18 mouse cellular contexts compared by ENCODE assay signal in genomic region chr11:89103166-89103565, GRCm38 (mm10). TPM values are rescaled to one million over a fixed set of nuclear protein-coding genes. Genes with fewer than 3 reads are reported as not detected.
DNase-seq lines count a peak whose midpoint lies in the region; ATAC-seq and TF ChIP-seq lines count a peak whose summit lies in the region.
"Had no signal": no experiment of that assay in that cellular context is flagged by ENCODE, and none has a peak within 500 bp of the region (broad histone marks: within the 10 kb centered on the region; RNA-seq: fewer than 3 reads in every experiment).

No protein-coding gene starts in this region.

- H3K27ac ChIP-seq in heart, adult 2 months: no peak overlapping the region
- H3K27ac ChIP-seq in heart, embryonic 11.5 days (ENCODE audit: low read depth, low read length): no peak overlapping the region
- H3K27ac ChIP-seq in heart, embryonic 14.5 days (replicated peaks in 1 of 2; ENCODE audit: control insufficient read depth in 1 of 2, insufficient read depth in 1 of 2, low read depth in 2 of 2, low read length in 2 of 2): no peak overlapping the region
- no peak overlapping the region for H3K27ac ChIP-seq in midbrain, embryonic 14.5 days (replicated peaks; ENCODE audit: low read depth, low read length)
- H3K27ac ChIP-seq: heart, embryonic 13.5 days; midbrain, embryonic 12.5 days had no signal

- no peak for ATAC-seq in heart, embryonic 11.5 days (replicated peaks; ENCODE audit: insufficient number of reproducible peaks, low FRiP score, low TSS enrichment)
- ATAC-seq in heart, embryonic 14.5 days (ENCODE audit: insufficient number of reproducible peaks, insufficient read depth, low FRiP score, low read depth): 0 out of 2 replicates have a peak, but pooled peaks have one; percentile 13
- no peak for ATAC-seq in midbrain, embryonic 14.5 days (ENCODE audit: low FRiP score, low TSS enrichment)
- ATAC-seq: forebrain, postnatal 0 days; lung, postnatal 0 days had no signal

- no peaks in the 10 kb centered on the region for H3K36me3 ChIP-seq in heart, adult 2 months (ENCODE audit: control insufficient read depth, insufficient read depth, low read length)
- H3K36me3 ChIP-seq in heart, embryonic 11.5 days (ENCODE audit: control insufficient read depth, insufficient read depth, low read length): no peaks in the 10 kb centered on the region
- H3K36me3 ChIP-seq in heart, embryonic 14.5 days (ENCODE audit: control insufficient read depth, insufficient read depth, low read length): no peaks in the 10 kb centered on the region
- no peaks in the 10 kb centered on the region for H3K36me3 ChIP-seq in midbrain, embryonic 14.5 days (ENCODE audit: control insufficient read depth, insufficient read depth, low read length)
- H3K36me3 ChIP-seq: heart, embryonic 13.5 days; midbrain, embryonic 12.5 days had no signal

- peak; percentile 30 to 53 for DNase-seq in heart, adult 2 months
- DNase-seq in gastrocnemius, adult 8-10 months (ENCODE audit: low spot score in 2 of 2): peak; percentile 70 to 84
- DNase-seq in kidney, adult 9 months: peak; percentile 42
- no peak for DNase-seq in midbrain, embryonic 14.5 days
- DNase-seq in urinary bladder, postnatal 4 days (ENCODE audit: low spot score in 2 of 2): no peak
- no peak for DNase-seq in ovary, postnatal 10 days (ENCODE audit: low spot score)
- DNase-seq: cerebellum, postnatal 10 days; forebrain, postnatal 0 days; right cerebral cortex, postnatal 25 days had no signal

- no peaks in the 10 kb centered on the region for H3K27me3 ChIP-seq in heart, adult 2 months (ENCODE audit: control insufficient read depth, insufficient read depth, low read length)
- H3K27me3 ChIP-seq in heart, embryonic 11.5 days (ENCODE audit: control insufficient read depth, insufficient read depth, low read length): no peaks in the 10 kb centered on the region
- H3K27me3 ChIP-seq in heart, embryonic 14.5 days (ENCODE audit: control insufficient read depth, insufficient read depth, low read length): no peaks in the 10 kb centered on the region
- no peaks in the 10 kb centered on the region for H3K27me3 ChIP-seq in midbrain, embryonic 14.5 days (ENCODE audit: control insufficient read depth, insufficient read depth, low read length)
- H3K27me3 ChIP-seq: midbrain, embryonic 12.5 days had no signal

- H3K9me3 ChIP-seq in heart, embryonic 11.5 days (replicated peaks; ENCODE audit: control insufficient read depth, low read length): no peaks in the 10 kb centered on the region
- no peaks in the 10 kb centered on the region for H3K9me3 ChIP-seq in heart, embryonic 14.5 days (ENCODE audit: control insufficient read depth, low read length)
- no peaks in the 10 kb centered on the region for H3K9me3 ChIP-seq in midbrain, embryonic 14.5 days (ENCODE audit: control insufficient read depth, low read length)
- H3K9me3 ChIP-seq: heart, embryonic 13.5 days; midbrain, embryonic 12.5 days had no signal

- TF ChIP-seq CTCF in heart, adult 2 months (IDR thresholded peaks at IDR 0.05): no peak

- no peak overlapping the region for H3K4me2 ChIP-seq in heart, embryonic 11.5 days
- H3K4me2 ChIP-seq in heart, embryonic 14.5 days (ENCODE audit: low read length): no peak overlapping the region
- H3K4me2 ChIP-seq in midbrain, embryonic 14.5 days (ENCODE audit: low read length): no peak overlapping the region
- H3K4me2 ChIP-seq: heart, embryonic 13.5 days; midbrain, embryonic 12.5 days had no signal

- 32% methylated on average over 14 of the region's 14 CpGs for WGBS in heart, adult 2 months
- 65% methylated on average over 14 of the region's 14 CpGs for WGBS in heart, embryonic 11.5 days (ENCODE audit: insufficient replicate concordance)
- 54% methylated on average over 14 of the region's 14 CpGs for WGBS in heart, embryonic 14.5 days
- WGBS in midbrain, embryonic 14.5 days: 93% methylated on average over 14 of the region's 14 CpGs

- H3K79me2 ChIP-seq in heart, adult 2 months (replicated peaks; ENCODE audit: control insufficient read depth, insufficient read depth, low read length): no peaks in the 10 kb centered on the region

- H3K4me1 ChIP-seq in heart, adult 2 months (ENCODE audit: control insufficient read depth, insufficient read depth, low read length): peaks cover 3% of the 10 kb centered on the region
- H3K4me1 ChIP-seq in heart, embryonic 11.5 days (ENCODE audit: control insufficient read depth, insufficient read depth, low read length): peaks cover 14% of the 10 kb centered on the region
- peaks cover 11 to 12% of the 10 kb centered on the region in 2 experiments; a peak in 3 of 4 replicates for H3K4me1 ChIP-seq in heart, embryonic 14.5 days (ENCODE audit: control insufficient read depth in 2 of 2, insufficient read depth in 2 of 2, low read length in 2 of 2)
- H3K4me1 ChIP-seq in midbrain, embryonic 14.5 days (ENCODE audit: control insufficient read depth, insufficient read depth, low read length): no peaks in the 10 kb centered on the region; the same call in 1 of the 2 replicates

- TF ChIP-seq EP300 in heart, adult 2 months (IDR thresholded peaks at IDR 0.05; ENCODE audit: insufficient read depth, low read depth, low read length): 0 out of 2 replicates have a peak, but pooled peaks have one; percentile 48

- H3K9ac ChIP-seq in heart, adult 2 months (ENCODE audit: low read depth, low read length): no peak overlapping the region
- H3K9ac ChIP-seq in heart, embryonic 11.5 days (ENCODE audit: low read depth, low read length): no peak overlapping the region
- no peak overlapping the region for H3K9ac ChIP-seq in heart, embryonic 14.5 days (ENCODE audit: low read length)
- no peak overlapping the region for H3K9ac ChIP-seq in midbrain, embryonic 14.5 days (replicated peaks; ENCODE audit: low read length)
- H3K9ac ChIP-seq: forebrain, postnatal 0 days; heart, embryonic 13.5 days; midbrain, embryonic 12.5 days had no signal

- TF ChIP-seq POLR2A in heart, adult 2 months (IDR thresholded peaks at IDR 0.05; ENCODE audit: insufficient read depth, low read depth, low read length): no peak

- intact Hi-C loops in heart, adult 2 months (cut with DNase I): no loop called here

- H3K4me3 ChIP-seq in heart, adult 2 months: no peak overlapping the region
- H3K4me3 ChIP-seq in heart, embryonic 11.5 days (ENCODE audit: low read depth, low read length): no peak overlapping the region
- H3K4me3 ChIP-seq in heart, embryonic 14.5 days (ENCODE audit: control insufficient read depth in 1 of 2, insufficient read depth in 1 of 2, low read depth in 1 of 2, low read length in 2 of 2): no peak overlapping the region
- H3K4me3 ChIP-seq in midbrain, embryonic 14.5 days (replicated peaks; ENCODE audit: low read depth, low read length): no peak overlapping the region
- H3K4me3 ChIP-seq: erythroblast, embryonic 14.5 days; heart, embryonic 13.5 days; midbrain, embryonic 12.5 days had no signal

RNA-seq across cellular contexts. Expression of gene Gm525, which starts 29.5 kb away (rescaled TPM):
- total RNA-seq in heart, adult 2 months (2021): not detected
- polyA plus RNA-seq in heart, adult 2 months (2012; rRNA removed): 0.27 TPM in 1 of 2 replicates, not detected in the other
- not detected in 2 replicates for polyA plus RNA-seq in heart, embryonic 11.5 days (2014; fragmentation: Nextera tagmentation; extraction: Ambion mirVana)
- total RNA-seq in gastrocnemius, adult 8-10 months (2022): not detected
- polyA plus RNA-seq in heart, embryonic 14.5 days (2014; fragmentation: Nextera tagmentation; extraction: Ambion mirVana): not detected in 2 replicates
- not detected in 2 replicates for polyA plus RNA-seq in midbrain, embryonic 14.5 days (2014; fragmentation: Nextera tagmentation; extraction: Ambion mirVana)
- total RNA-seq: forebrain, postnatal 0 days; layer of hippocampus, adult 8-10 months; left cerebral cortex, postnatal 14 days; liver, adult 2 months had no signal
- polyA plus RNA-seq: erythroblast, embryonic 14.5 days; heart, embryonic 13.5 days; liver, adult 2 months; midbrain, embryonic 12.5 days had no signal

RNA-seq across cellular contexts. Expression of gene Dgke, which starts 36.5 kb away (rescaled TPM):
- 10 to 100 TPM in 1 of 2 experiments, 1 to 10 TPM in 1; 9.3 to 12.4 TPM for total RNA-seq in heart, adult 2 months (2021)
- polyA plus RNA-seq in heart, adult 2 months (2012; rRNA removed): 5.6 and 8.2 TPM in 2 replicates
- polyA plus RNA-seq in heart, embryonic 11.5 days (2014; fragmentation: Nextera tagmentation; extraction: Ambion mirVana): 4.2 and 4.5 TPM in 2 replicates
- total RNA-seq in gastrocnemius, adult 8-10 months (2022): 1 to 10 TPM; 2.1 to 3.6 (median 2.9) TPM
- polyA plus RNA-seq in heart, embryonic 14.5 days (2014; fragmentation: Nextera tagmentation; extraction: Ambion mirVana): 5.7 and 6.7 TPM in 2 replicates
- polyA plus RNA-seq in midbrain, embryonic 14.5 days (2014; fragmentation: Nextera tagmentation; extraction: Ambion mirVana): 15.3 and 16.2 TPM in 2 replicates
- polyA plus RNA-seq: erythroblast, embryonic 14.5 days had no signal

Comparison
In these comparisons a context has a peak if more than half of its experiments do, and no peak if none do; other contexts are left out.
1. DNase-seq: peak in heart, adult 2 months (2 of 2), gastrocnemius, adult 8-10 months (2 of 2) and kidney, adult 9 months (single experiment); none in midbrain, embryonic 14.5 days (single experiment), urinary bladder, postnatal 4 days (0 of 2) and ovary, postnatal 10 days (single experiment).